20 mouse cellular contexts compared by ENCODE assay signal in genomic region chr19:58336802-58337201, GRCm38 (mm10).
DNase-seq lines count a peak whose midpoint lies in the region; ATAC-seq lines count a peak whose summit lies in the region.
"Had no signal": no experiment of that assay in that cellular context is flagged by ENCODE, and none has a peak within 500 bp of the region (broad histone marks: within the 10 kb centered on the region; RNA-seq: fewer than 3 reads in every experiment).

No protein-coding gene starts in this region.

- no peaks in the 10 kb centered on the region for H3K36me3 ChIP-seq in limb, embryonic 10.5 days
- H3K36me3 ChIP-seq: embryonic facial prominence, embryonic 12.5 days; heart, embryonic 10.5 days; hindbrain, embryonic 15.5 days; intestine, embryonic 15.5 days; limb, embryonic 15.5 days; neural tube, embryonic 13.5 days had no signal

- H3K4me1 ChIP-seq in limb, embryonic 10.5 days: peaks cover 29% of the 10 kb centered on the region
- H3K4me1 ChIP-seq: heart, embryonic 10.5 days; intestine, embryonic 15.5 days; limb, embryonic 15.5 days had no signal

- 73% methylated on average over 6 of the region's 6 CpGs for WGBS in limb, embryonic 10.5 days

- H3K9me3 ChIP-seq in limb, embryonic 10.5 days (replicated peaks): no peaks in the 10 kb centered on the region
- H3K9me3 ChIP-seq: embryonic facial prominence, embryonic 12.5 days; heart, embryonic 10.5 days; hindbrain, embryonic 15.5 days; intestine, embryonic 15.5 days; limb, embryonic 15.5 days; neural tube, embryonic 13.5 days had no signal

- H3K27me3 ChIP-seq in limb, embryonic 10.5 days (ENCODE audit: low read depth, poor library complexity, severe bottlenecking): no peaks in the 10 kb centered on the region; the same call in 1 of the 2 replicates
- H3K27me3 ChIP-seq: hindbrain, embryonic 15.5 days; intestine, embryonic 15.5 days; limb, embryonic 15.5 days; neural tube, embryonic 13.5 days had no signal

- no peak overlapping the region for H3K4me3 ChIP-seq in limb, embryonic 10.5 days
- H3K4me3 ChIP-seq: embryonic facial prominence, embryonic 12.5 days; heart, embryonic 10.5 days; hindbrain, embryonic 15.5 days; intestine, embryonic 15.5 days; left cerebral cortex, adult 2 months; limb, embryonic 15.5 days; neural tube, embryonic 13.5 days had no signal

- peak; percentile 71; the same call in 1 of the 2 replicates for ATAC-seq in common myeloid progenitor, adult 5-6 weeks (replicated peaks; ENCODE audit: low read depth, poor library complexity, severe bottlenecking)
- ATAC-seq: intestine, embryonic 15.5 days had no signal

- DNase-seq in kidney, adult 11 months: peak; percentile 5
- no peak for DNase-seq in kidney, adult 9 months
- DNase-seq in kidney, adult 8-10 months: peak; percentile 15 to 18
- DNase-seq in limb, embryonic 10.5 days (ENCODE audit: low spot score): no peak
- no peak for DNase-seq in testis, postnatal 14 days (ENCODE audit: low spot score)
- DNase-seq in testis, postnatal 10 days (ENCODE audit: low spot score): no peak
- DNase-seq: adrenal gland, postnatal 36 days; cerebellum, adult 9-10 months; lung, embryonic 14.5 days; midbrain, embryonic 14.5 days had no signal

- 0 out of 2 replicates have a peak overlapping the region, but pooled peaks have one; percentile 30 for H3K27ac ChIP-seq in limb, embryonic 10.5 days
- H3K27ac ChIP-seq: embryonic facial prominence, embryonic 12.5 days; heart, embryonic 10.5 days; hindbrain, embryonic 15.5 days; intestine, embryonic 15.5 days; left cerebral cortex, adult 2 months; limb, embryonic 15.5 days; liver, embryonic 14.5 days; stomach, postnatal 0 days had no signal

Comparison
In these comparisons a context has a peak if more than half of its experiments do, and no peak if none do; other contexts are left out.
1. DNase-seq: peak in kidney, adult 11 months (single experiment) and kidney, adult 8-10 months (2 of 2); none in kidney, adult 9 months (single experiment), limb, embryonic 10.5 days (single experiment), testis, postnatal 14 days (single experiment) and testis, postnatal 10 days (single experiment).